Mouse (Mus musculus): ENCODE data around the gene Cilp2. TPM values are rescaled to one million over a fixed set of nuclear protein-coding genes. Genes with fewer than 3 reads are reported as not detected.

The Cilp2 gene
- total RNA-seq, 2 experiments from 2014 or later, result 2.5 to 2.8 TPM

Other genes with a start within 250 kb of the Cilp2 start
- gene Zfp964, start 233.2 kb downstream of the Cilp2 start, total RNA-seq (2021), result 1 to 10 TPM; 3.4 to 3.7 TPM
- 10 to 100 TPM; 17.1 to 20.0 TPM for gene Zfp869, start 177.0 kb downstream of the Cilp2 start, total RNA-seq (2021)
- 1 to 10 TPM; 4.7 to 6.7 TPM for gene Zfp963, start 137.7 kb downstream of the Cilp2 start, total RNA-seq (2021)
- under 1 TPM in 1 of 2 experiments, not detected in 1; 0.91 TPM for gene Gm20422, start 112.8 kb downstream of the Cilp2 start, total RNA-seq (2021)
- 10 to 100 TPM; 44.9 to 49.6 TPM for gene Atp13a1, start 96.5 kb downstream of the Cilp2 start, total RNA-seq (2021)
- gene Zfp866, start 96.5 kb downstream of the Cilp2 start, total RNA-seq (2021), result 10 to 100 TPM; 30.8 to 32.6 TPM
- 10 to 100 TPM; 27.0 to 41.3 TPM for gene Gmip, start 79.0 kb downstream of the Cilp2 start, total RNA-seq (2021)
- 1 to 10 TPM; 1.7 to 1.9 TPM for gene Lpar2, start 65.3 kb downstream of the Cilp2 start, total RNA-seq (2021)
- 10 to 100 TPM; 18.8 to 25.4 TPM for gene Pbx4, start 55.2 kb downstream of the Cilp2 start, total RNA-seq (2021)
- gene Tssk6, start 14.5 kb upstream of the Cilp2 start, total RNA-seq (2021), result under 1 TPM; 0.49 to 0.62 TPM
- 100 to 1,000 TPM; 137 to 147 TPM for gene Ndufa13, start 14.9 kb upstream of the Cilp2 start, total RNA-seq (2021)
- gene Yjefn3, start 15.0 kb upstream of the Cilp2 start, total RNA-seq (2021), result 10 to 100 TPM; 11.8 to 14.1 TPM
- gene Gatad2a, start 108.7 kb upstream of the Cilp2 start, total RNA-seq (2021), result 10 to 100 TPM; 40.9 to 43.3 TPM
- gene Mau2, start 155.0 kb upstream of the Cilp2 start, total RNA-seq (2021), result 10 to 100 TPM; 73.4 to 74.8 TPM
- 10 to 100 TPM; 50.0 to 54.7 TPM for gene Sugp1, start 155.1 kb upstream of the Cilp2 start, total RNA-seq (2021)
- 1 to 10 TPM; 1.3 to 2.5 TPM for gene Tm6sf2, start 185.2 kb upstream of the Cilp2 start, total RNA-seq (2021)
- 1 to 10 TPM; 6.8 to 7.7 TPM for gene Hapln4, start 195.8 kb upstream of the Cilp2 start, total RNA-seq (2021)
- 100 to 1,000 TPM; 575 to 578 TPM for gene Ncan, start 233.2 kb upstream of the Cilp2 start, total RNA-seq (2021)
- 10 to 100 TPM; 36.1 to 41.7 TPM for gene Nr2c2ap, start 243.6 kb upstream of the Cilp2 start, total RNA-seq (2021)